Mouse (Mus musculus) spleen, postnatal 4 days (tissue): ENCODE results near the gene Ces2c.
"Not testable (repeated sequence)": the region's sequence is repeated elsewhere in the genome, so short reads cannot be mapped to it uniquely, and the experiment has no call there.

ENCODE experiments used
- DNase-seq, 2 experiments: peaks; one replicate each; pipeline ENCODE4 v3.0.0; 2022; ENCODE audit warnings: low spot score in 2 of 2

The Ces2c gene

DNA sequence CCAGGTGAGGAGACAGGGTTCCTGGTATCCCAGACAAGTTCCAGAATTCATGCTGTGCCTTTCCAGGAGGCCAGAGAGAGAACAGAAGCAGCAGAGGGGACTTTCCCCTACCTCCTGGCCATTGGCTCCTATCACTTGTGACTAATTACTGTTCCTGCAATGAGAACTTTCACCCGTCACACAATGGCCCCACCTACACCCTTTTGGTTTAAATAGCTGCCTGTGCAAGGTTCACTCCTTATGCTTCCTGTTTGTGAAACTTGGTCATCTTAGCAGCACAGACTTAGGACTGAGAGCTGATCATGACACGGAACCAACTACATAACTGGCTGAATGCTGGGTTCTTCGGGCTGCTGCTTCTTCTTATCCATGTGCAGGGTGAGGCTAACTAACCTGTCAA lies at the start of gene Ces2c:
Gene Ces2c, plus strand, starts transcription at position 238 of the 400 bp plus-strand sequence.
- DNase-seq = peak in 1 of 2 experiments; percentile 29

DNA sequence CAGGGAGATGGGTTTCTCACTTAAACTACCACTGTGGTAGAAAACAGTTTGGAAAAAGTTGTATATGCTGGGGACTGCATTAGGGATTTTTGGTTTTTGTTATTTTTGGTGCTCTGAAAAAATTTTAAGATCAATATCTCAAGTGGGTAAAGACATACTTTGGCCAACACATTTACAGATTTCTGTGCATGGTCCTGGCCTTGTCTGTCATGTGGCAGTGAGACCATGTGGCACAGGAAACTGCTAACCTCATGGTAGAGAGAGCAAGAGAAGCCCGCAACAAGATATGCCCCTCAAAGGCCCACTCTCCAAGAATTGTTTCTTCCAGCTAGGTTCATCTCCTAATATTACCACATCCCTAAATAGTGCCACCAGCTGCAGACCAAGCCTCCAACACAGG lies 47.5 kb upstream of the Ces2c start:
- no peak for DNase-seq

DNA sequence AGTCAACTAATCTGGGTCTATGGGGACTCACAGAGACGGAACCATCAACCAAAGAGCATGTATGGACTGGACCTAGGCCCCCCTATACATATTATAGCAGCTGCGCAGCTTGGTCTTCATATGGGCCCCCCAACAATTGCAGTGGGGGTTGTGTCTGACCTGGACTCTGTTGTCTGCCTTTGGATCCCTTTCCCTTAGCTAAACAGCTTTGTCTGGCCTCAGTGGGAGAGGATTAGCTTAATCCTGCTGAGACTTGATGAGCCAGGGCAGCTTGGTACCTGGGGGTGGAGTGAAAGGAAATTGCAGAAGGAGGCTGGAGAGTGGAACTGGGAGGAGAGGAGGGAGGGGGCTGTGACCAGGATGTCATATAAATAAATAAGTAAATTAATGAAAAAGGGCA lies 40.7 kb upstream of the Ces2c start:
- no peak for DNase-seq

DNA sequence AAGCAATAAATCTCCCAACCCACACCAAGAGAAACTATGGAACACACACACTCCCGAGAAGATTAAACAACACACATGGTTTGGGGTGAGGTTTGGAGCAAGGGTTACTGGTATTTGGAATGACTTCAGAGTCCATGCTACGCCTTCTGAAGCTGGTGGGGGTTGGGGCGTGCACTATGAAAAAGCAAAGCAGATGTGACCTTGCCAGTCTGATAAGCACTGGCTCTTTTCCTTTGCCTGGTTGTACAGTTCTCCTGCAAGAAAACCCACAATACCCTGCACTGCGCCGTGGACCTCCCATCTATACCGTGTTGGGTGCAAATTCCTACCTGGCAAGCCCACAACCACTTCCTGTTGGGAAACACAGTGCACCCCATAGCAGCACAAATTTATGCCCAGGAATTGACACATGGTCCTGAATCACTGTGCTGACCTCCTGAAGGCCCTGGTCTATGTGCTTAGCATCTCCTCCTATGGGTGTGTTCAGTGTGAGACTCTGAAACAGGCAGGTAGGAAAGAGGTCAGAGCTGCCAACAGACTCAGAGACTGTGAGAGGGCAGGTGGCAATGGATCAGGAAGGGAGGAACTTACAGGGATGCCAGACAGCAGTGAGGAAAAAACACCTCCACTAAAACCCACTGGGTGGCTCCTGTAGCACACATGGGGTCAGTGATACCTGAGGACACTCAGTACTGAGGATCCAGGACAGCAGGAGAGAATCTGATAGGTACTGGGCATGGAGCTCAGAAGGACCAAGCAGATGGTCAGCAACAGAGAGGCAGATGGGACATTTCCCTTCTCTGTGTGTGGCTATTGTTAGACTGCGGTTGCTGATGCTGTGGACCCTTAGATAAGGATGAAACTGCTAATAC lies 38.1 kb upstream of the Ces2c start:
- DNase-seq = no peak

DNA sequence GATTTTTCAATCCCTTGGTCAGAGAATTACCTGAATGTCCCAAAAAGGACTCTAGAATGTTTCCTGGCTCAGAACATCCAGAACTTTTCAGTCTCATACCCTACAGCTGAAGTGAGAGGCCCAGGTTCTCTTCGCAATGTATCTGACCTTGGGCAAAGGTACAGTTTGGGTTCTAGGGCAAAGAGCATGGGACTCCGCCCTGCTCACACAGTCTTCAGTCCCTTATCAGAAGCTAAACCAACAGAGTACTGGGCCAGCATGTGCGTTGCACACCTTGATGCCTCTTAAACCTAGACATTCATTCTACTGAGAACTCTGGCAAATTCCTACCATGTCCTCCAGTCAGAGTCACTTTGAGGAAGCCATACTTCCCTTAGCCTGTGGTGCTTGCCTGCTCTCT lies 37.4 kb upstream of the Ces2c start:
- DNase-seq = no peak

DNA sequence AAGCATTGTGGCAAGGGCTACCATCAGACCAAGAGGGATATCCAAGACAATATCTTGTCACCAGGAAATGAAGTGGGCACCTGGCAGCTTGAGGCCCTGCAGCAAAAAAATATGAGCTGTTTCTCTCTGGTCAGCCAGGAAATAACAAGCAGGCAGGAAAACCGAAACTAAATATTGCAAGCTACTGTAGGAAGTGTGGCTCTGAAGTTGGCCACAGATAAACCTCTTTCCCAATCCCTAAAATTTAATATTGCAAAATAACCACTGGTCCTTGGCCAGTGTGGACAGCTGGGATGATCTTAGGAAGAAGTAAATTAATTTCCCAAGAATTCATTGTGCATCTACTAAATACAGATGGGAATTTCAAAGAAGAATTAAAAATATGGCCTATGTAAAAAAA lies 20.0 kb upstream of the Ces2c start:
- DNase-seq = no peak

DNA sequence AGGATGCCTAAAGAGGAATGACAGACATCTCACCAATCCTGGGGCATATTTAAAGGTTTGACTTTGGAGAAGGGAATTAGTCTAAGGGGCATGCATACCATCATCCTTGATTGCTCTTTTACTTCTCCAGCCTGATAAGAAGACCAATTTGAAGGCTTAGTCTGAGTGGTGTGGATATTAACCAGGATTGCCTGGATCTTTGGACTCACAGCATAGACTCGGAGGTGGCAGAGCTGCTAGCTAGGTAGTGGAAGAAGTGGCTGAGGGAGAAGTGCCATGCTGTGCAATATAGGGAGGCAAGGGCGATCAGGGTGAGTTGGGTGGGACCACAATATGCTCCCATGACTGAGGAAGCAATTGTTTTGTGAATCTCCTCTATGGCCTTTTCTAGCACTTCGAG lies 18.6 kb upstream of the Ces2c start:
- DNase-seq = no peak

DNA sequence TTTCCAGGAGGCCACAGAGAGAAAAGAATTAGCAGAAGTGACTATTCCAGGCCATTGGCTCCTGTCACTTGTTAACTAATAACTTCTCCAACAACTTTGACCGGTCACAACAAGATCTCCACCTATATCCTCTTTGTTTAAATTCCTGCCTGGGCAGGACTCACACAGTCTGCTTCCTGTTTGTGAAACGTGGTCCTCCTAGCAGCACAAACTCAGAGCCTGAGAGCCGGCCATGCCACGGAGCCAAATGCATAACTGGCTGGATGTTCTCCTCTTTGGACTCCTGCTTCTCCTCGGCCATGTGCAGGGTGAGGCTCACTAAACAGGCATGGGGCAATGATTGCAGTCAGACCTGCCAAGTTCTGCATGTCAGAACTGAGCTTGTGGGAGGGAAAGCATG lies 15.4 kb upstream of the Ces2c start, which contains the start of gene Ces2b:
Gene Ces2b, plus strand, starts transcription at position 133 of the 400 bp plus-strand sequence.
- peak in 1 of 2 experiments; percentile 46 for DNase-seq

DNA sequence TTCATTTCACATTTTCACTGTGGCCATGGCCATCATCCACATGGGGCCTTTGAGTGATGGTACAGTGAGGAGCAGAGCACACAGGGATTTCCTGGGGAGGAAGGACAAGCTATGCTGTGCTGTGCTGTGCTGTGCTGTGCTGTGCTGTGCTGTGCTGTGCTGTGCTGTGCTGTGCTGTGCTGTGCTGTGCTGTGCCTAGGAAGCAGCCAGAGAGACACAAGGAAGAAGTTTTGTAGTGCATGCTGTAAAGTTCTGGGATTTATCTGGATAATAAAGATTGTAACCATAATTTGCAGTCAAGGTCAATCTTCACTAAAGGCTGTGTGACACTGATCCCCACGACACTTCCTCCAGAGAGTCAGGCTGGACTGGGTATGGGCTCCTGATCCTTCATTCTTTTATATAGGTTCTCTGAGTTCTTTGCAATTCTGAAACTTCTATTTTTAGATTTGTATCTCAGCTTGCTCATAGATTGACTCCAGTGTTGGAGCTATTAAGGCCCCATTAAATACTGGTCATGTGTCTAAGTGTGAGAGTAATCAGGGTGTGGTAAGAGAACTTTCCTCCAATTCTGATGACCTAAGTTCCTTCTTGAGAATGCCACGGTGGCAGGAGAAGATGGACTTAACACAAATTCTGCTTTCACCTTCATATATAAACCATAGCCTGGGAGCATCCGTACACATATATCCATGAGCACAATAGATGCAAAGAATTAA lies 5.3 kb upstream of the Ces2c start:
- peak in 1 of 2 experiments; percentile 22 for DNase-seq

DNA sequence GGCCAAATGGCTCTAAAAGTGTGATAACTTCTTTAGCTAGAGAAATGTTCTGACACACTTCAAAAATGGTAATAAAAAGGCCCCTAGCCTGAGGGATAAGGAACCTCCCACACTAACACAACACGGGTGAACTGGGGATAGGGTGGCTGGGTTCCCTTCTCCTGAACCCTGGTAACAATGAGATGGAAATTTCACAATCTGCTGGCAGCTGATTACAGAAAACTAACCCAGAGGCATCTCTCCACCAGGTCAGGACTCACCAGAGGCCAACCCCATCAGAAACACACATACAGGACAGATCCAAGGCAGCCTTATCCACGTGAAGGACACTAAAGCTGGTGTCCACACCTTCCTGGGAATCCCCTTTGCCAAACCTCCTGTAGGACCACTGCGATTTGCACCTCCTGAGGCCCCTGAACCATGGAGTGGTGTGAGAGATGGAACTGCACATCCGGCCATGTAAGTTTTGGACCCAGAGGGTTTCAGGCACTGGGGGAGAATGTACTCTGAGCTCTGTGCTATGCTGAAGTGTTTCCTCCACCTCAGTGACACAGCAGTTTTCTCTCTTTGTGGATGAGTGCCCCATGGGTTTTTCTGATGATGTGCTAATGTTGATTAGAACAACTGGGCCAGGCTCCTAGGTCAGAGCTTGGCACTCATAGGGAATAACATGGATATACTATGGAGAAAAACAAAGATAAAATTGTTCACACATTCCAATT lies 1.0 kb downstream of the Ces2c start:
- peak in 1 of 2 experiments; percentile 34 for DNase-seq

DNA sequence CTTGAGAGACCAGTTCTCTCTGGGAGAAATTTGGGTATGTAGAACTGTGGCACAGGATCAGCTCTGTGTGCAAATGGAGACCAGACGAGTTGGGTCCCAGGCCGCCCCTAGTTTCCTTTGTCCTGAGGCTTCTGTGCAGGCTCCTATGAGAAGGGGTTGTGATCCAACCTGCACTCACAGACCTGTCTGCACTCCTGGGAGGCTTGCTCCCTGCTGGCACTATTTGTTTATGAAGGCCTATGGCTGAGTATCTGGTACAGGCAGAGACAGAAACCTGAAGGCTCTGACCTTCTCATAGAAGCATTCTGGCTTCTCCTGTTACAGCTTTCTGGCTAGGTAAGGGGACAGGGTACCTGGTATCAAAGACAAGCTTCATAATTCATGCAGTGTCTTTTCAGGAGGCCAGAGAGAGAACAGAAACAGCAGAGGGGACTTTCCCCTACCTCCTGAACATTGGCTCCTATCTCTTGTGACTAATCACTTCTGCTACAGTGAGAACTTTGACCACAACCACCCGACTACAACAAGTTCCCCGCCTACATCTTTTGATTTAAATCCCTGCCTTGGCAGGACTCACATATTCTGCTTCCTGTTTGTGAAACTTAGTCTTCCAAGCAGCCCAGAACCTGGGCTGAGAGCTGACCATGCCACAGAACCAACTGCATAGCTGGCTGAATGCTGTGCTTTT lies 20.1 kb downstream of the Ces2c start:
- DNase-seq = not testable (repeated sequence)

DNA sequence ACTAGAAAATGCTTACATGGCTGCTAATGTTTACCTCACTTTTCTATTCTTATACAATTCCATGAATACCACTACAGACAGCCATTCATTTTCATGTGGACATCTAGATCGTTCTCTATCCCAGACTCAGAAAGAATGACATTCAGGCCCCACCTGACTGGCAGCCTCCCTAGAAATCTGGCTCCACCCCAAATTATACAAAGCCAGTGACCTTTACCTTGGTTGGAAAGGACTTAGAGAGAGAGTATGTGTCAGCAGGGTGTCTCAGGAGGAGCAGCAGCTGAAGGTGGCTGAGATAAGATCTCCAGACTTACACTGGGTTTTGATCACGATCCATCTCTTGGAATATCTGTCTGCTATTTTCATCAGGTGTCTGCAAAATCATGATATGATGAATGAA lies 22.0 kb downstream of the Ces2c start:
- not testable (repeated sequence) for DNase-seq

DNA sequence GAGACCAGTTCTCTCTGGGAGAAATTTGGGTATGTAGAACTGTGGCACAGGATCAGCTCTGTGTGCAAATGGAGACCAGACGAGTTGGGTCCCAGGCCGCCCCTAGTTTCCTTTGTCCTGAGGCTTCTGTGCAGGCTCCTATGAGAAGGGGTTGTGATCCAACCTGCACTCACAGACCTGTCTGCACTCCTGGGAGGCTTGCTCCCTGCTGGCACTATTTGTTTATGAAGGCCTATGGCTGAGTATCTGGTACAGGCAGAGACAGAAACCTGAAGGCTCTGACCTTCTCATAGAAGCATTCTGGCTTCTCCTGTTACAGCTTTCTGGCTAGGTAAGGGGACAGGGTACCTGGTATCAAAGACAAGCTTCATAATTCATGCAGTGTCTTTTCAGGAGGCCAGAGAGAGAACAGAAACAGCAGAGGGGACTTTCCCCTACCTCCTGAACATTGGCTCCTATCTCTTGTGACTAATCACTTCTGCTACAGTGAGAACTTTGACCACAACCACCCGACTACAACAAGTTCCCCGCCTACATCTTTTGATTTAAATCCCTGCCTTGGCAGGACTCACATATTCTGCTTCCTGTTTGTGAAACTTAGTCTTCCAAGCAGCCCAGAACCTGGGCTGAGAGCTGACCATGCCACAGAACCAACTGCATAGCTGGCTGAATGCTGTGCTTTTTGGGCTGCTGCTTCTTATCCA lies 39.5 kb downstream of the Ces2c start:
- not testable (repeated sequence) for DNase-seq

DNA sequence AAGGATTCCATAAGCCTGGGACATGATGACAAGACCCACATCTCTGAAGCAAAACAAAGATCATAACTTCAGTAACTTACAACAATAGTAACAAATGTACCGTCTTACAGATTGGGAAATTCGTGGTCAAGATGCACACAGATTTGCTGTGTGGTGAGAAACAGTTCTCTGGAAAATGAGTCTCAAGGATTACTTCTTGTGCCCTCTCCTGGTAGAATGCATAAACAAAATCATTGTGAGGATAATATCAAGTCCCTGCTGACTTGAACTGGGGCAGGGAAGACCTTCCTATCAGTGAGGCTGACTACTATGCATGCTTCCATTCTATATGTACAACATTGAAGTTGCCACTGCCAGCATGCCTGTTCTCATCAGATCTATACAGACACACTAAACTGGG lies 54.9 kb downstream of the Ces2c start:
- no peak for DNase-seq
